Mouse (Mus musculus): ENCODE data around the gene Rps11.

Rps11 gene

GRCm38 (mm10) chr7:45124224-45125143 lies at the start of gene Rps11:
Gene Rps11 (minus strand): TSS chr7:45124439.
- 1% methylated on average over 59 of the region's 59 CpGs for WGBS

DNA sequence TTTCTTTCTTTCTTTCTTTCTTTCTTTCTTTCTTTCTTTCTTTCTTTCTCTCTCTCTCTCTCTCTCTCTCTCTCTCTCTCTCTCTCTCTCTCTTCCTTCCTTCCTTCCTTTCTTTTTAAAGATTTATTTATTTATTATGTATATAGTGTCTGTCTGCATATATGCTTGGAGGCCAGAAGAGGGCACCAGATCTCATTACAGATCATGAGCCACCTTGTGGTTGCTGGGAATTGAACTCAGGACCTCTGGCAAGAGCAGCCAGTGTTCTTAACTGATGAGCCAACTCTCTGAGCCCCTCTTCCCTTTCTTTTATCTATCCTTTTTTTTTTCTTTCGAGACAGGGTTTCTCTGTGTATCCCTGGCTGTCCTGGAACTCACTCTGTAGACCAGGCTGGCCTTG lies 49.5 kb upstream of the Rps11 start:
- 67% methylated on average over 1 of the region's 1 CpGs for WGBS

- 52% methylated on average over 7 of the region's 7 CpGs for WGBS
Measured at GRCm38 (mm10) chr7:45172974-45173373, 48.7 kb upstream of the Rps11 start.

DNA sequence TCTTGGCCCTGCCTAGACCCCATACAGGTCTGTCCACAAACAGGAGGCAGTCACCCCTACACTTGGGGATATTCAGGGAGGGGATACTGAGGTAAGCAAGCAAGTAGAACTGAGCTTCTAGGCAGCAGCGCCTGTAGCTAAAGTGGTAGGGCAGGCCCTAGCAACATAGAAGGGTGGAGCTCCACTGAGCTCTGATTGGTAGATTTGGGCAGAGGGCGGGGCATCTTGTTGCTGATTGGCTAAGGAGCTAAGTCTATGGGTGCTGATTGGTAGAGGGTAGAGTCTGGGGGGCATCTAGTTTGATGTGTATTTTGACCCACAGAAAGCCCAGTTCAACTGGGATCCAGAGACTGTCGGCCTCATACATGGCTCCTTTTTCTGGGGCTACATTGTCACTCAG lies 45.3 kb upstream of the Rps11 start:
- 73% methylated on average over 3 of the region's 3 CpGs for WGBS

DNA sequence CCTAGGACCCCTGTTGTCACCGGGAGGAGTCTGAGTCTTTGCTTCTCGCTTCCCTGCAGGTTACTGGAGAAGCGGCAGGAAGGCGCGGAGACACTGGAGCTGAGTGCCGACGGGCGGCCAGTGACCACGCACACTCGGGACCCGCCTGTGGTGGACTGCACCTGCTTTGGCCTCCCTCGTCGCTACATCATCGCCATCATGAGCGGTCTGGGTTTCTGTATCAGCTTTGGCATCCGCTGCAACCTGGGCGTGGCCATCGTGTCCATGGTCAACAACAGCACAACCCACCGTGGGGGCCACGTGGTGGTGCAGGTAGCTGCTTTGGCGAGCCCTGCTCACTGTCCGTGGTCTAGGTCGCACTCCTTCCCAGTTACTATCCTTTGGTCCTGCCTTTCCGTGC lies 44.4 kb upstream of the Rps11 start:
- 7% methylated on average over 24 of the region's 24 CpGs for WGBS

GRCm38 (mm10) chr7:45167761-45168445 lies 43.7 kb upstream of the Rps11 start:
- WGBS, result 6% methylated on average over 19 of the region's 19 CpGs

GRCm38 (mm10) chr7:45166950-45167401 lies 42.7 kb upstream of the Rps11 start:
- WGBS, result 18% methylated on average over 10 of the region's 10 CpGs

DNA sequence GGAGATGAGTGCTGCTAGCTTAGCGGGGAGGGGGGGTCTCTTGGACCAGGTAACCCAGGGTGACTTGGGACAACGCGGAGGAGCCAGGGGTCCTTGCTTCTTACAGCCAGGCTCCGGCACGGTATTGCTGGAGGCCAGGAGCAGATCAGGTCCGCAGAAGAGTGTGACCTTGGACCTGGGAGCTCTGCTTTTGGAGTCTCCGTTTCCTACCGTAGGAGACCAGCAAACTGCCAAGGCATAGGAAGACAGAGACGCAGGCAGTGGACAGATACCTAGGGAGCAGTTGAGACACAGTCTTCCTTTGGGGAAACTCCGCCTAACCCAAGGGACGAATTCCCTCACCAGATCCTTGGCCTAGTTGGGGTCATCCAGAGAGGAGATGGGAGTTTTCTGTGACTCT lies 41.5 kb upstream of the Rps11 start:
- WGBS, result 40% methylated on average over 11 of the region's 11 CpGs

DNA sequence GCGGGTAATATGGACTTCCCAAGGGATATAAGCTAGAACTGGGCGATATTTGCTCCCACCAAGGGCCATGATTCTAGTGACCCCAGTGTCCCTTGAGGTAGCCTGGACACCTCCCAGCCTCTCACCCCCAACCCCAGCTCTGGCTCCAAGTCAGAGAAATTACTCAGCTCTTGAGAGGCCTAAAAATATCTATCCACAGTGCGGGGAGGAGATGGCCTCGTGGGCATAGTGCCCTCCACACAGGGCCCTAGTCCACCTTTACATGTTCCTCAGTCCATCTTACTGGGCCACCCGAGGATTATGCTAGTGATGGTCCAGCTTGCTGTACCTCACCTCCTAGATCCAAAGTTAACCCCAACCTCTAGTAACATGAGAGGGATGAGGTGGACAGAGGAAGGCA lies 40.6 kb upstream of the Rps11 start:
- 41% methylated on average over 5 of the region's 5 CpGs for WGBS

DNA sequence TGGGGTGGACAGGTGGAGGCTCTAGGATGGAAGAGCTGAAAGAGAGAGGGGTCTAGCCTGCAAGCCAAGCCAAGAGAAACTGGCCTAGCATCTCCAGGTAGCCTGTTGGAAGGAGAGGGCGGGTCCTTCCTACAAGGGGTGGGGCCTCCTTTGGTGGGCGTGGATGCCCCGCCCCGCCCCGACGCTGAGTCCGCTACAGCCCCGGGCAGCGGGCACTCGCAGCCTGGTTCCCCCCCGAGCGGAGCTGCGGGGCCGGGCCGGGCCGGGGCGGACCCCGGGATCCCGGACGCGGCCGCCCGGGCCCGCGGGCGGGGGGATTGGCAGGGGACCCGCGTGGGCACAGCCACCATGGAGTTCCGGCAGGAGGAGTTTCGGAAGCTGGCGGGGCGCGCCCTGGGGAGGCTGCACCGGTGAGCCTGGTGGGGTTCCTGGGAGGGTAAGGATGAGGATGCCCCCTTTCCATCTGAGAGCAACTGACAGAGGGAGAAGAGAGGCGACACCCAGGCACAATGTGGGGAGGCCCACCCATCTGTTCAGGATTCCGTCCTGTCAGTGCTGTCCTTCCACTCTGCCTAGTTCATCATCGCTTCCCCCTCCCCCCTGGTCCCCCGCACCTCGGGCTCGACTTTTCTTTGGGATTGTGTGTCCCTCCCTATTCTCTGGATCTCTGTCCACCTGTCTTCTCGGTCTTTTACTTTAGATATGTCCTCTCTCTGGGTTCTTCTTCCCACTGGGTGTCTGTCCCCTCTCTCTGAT lies 39.7 kb upstream of the Rps11 start, which contains the start of gene Slc17a7:
Gene Slc17a7, plus strand, starts transcription at position 215 of the 756 bp plus-strand sequence.
- 3% methylated on average over 41 of the region's 41 CpGs for WGBS

GRCm38 (mm10) chr7:45162996-45163615 lies 38.9 kb upstream of the Rps11 start:
- WGBS, result 65% methylated on average over 9 of the region's 9 CpGs

DNA sequence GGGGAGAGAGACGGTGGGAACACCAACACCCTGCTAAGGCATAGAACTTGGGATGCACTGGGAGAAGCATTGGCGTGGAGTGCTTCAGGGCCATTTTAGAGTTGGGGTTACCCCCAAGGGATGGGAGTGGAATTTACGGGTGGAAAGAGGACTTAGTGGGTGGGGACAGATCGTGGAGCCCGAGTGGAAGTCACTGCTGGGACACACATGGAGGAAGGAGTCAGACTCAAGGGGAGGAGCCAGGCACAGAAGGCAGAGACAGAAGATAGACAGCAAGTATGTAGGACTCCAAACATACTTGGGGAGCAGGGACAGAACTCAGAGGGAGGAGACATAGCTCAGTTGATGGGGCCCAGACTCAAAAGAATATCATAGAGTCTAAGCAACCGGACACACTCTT lies 38.3 kb upstream of the Rps11 start:
- WGBS, result 14% methylated on average over 6 of the region's 6 CpGs

DNA sequence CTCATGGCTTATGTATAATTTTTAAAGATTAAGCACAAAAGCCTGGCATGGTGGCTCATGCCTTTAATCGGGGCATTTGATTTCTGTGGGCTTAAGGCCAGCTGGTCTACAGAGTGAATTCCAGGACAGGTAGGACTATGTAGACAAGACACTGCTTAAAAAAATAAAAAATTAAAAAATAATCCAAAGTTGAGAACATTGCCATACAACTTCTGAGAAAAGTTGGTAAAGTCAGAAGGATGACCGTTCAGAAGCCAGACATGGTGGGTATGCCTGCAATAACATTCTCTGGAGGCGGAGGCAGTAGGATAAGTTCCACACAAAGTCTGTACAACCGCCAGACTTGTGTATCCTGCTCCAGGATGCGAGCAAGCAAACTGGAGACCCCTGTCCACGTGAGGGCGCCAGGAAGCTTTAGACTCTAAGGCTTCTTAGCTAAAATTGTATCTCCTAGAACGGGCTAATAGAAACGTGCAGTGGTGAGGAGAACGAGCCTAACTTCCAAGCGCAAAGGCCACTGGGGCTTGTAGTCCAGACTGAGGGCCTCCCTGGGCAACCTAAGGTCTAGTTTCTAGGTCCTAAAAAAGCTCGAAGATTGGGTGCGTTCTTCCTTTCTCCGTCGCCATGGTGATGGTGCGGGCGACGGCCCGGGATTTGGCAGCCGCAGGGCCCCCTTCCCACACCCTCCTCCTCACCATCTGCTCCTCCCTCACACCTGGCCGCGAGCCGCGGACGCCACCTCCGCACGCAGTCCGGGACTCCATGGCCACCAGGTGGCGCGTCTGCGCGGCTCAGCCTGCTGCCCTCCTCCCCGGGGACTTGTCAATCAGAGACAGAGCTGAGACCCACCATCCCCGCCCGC lies 37.6 kb upstream of the Rps11 start:
- 3% methylated on average over 35 of the region's 35 CpGs for WGBS

- whole genome bisulfite sequencing, result 90% methylated on average over 3 of the region's 3 CpGs
Measured at GRCm38 (mm10) chr7:45160866-45161265, 36.6 kb upstream of the Rps11 start.

DNA sequence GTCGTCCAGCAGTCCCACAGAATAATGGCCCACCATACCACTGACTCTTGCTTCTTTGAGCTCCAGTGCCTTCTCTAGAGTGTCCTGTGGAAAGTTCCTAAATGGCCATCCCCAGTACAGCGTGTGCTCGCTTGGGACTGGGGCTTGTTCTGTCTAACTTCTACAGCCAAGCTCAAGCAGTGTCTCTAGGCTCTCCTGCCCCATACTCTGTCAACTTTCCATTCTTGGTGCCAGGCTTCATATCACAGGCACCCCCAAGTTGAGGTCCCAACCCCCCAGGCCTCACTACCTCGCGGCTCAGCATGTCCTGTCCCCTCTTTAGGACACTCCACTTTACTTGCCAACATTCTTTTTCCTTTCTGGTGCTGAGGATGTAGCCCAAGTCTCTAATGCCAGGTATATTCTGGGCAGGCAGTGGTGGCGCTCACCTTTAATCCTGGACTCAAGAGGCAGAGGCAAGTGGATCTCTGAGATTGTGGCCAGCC lies 36.1 kb upstream of the Rps11 start:
- WGBS, result 96% methylated on average over 6 of the region's 6 CpGs

DNA sequence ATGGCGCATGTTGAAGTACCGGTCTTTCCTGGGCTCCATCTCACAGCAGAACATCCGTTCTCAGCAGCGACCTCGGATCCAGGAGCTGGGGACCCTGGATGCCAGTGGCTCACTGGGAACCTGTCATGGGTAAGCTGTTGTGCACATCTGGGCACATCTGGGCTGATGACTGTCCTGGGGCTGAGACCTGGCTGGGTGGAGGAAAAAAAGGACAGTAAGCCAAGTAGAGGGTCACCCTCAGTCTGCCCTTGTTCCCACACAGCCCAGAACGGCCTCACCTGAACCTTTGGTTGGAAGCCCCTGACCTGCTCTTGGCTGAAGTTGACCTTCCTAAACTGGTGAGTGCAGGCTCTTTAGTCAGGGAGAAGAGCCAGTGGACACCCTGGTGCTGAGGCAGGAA lies 34.8 kb upstream of the Rps11 start:
- 95% methylated on average over 6 of the region's 6 CpGs for WGBS

GRCm38 (mm10) chr7:45157459-45157858 lies 33.2 kb upstream of the Rps11 start:
- WGBS, result 56% methylated on average over 14 of the region's 14 CpGs

- WGBS, result 93% methylated on average over 15 of the region's 15 CpGs
Measured at GRCm38 (mm10) chr7:45156206-45156605, 32.0 kb upstream of the Rps11 start.

DNA sequence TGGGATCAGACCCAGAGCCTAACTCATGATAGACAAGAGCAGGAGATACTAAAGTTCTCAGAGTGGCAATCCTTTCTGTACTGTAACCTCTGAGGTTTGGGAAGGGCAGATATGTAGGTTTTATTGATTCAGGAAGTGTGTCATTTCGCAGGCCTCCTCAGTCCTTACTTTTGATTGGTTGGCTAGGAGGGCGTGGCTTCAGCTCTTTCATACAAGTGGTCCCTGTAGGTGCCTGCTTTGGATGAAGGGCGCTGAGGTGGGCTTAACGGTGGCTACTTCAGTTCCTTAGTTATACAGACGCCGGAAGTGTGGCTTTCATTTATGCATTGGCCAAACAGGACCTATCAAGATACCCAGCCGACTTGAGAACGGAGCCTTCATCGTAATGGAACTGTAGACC lies 31.4 kb upstream of the Rps11 start:
- 85% methylated on average over 9 of the region's 9 CpGs for WGBS

- 73% methylated on average over 12 of the region's 12 CpGs for WGBS
Measured at GRCm38 (mm10) chr7:45154993-45155514, 30.8 kb upstream of the Rps11 start.

Measured in cerebral cortex, adult 2 months (tissue).